In genomic region chr8:85603203-85603895, GRCm38 (mm10) we compare ENCODE assay signal across 9 mouse cellular contexts. TPM values are rescaled to one million over a fixed set of nuclear protein-coding genes. Genes with fewer than 3 reads are reported as not detected.
A peak's percentile ranks its signal among the peaks of the same experiment; 100 is the strongest.
DNase-seq lines count a peak whose midpoint lies in the region; ATAC-seq lines count a peak whose summit lies in the region.
"Had no signal": no experiment of that assay in that cellular context is flagged by ENCODE, and none has a peak within 500 bp of the region (broad histone marks: within the 10 kb centered on the region; RNA-seq: fewer than 3 reads in every experiment).

No protein-coding gene starts in this region.

- ATAC-seq in intestine, embryonic 14.5 days (replicated peaks; ENCODE audit: low FRiP score, low TSS enrichment, low read depth) = no peak
- no peak for ATAC-seq in intestine, embryonic 16.5 days

- no peaks in the 10 kb centered on the region for H3K9me3 ChIP-seq in intestine, embryonic 14.5 days (ENCODE audit: control insufficient read depth, low read length)
- no peaks in the 10 kb centered on the region for H3K9me3 ChIP-seq in intestine, embryonic 16.5 days (ENCODE audit: control insufficient read depth, low read length)
- H3K9me3 ChIP-seq in embryonic facial prominence, embryonic 10.5 days = no peaks in the 10 kb centered on the region
- H3K9me3 ChIP-seq in hindbrain, embryonic 10.5 days = no peaks in the 10 kb centered on the region
- H3K9me3 ChIP-seq: liver, embryonic 15.5 days had no signal

- no peak overlapping the region for H3K27ac ChIP-seq in intestine, embryonic 14.5 days (ENCODE audit: low read depth)
- H3K27ac ChIP-seq in intestine, embryonic 16.5 days (ENCODE audit: low read length) = no peak overlapping the region
- H3K27ac ChIP-seq in embryonic facial prominence, embryonic 10.5 days (replicated peaks) = no peak overlapping the region
- H3K27ac ChIP-seq in hindbrain, embryonic 10.5 days = no peak overlapping the region
- H3K27ac ChIP-seq: liver, embryonic 15.5 days had no signal

- WGBS in intestine, embryonic 14.5 days = 32% methylated on average over 8 of the region's 8 CpGs
- 40% methylated on average over 8 of the region's 8 CpGs for WGBS in intestine, embryonic 16.5 days
- 41% methylated on average over 8 of the region's 8 CpGs for WGBS in embryonic facial prominence, embryonic 10.5 days
- 42% methylated on average over 8 of the region's 8 CpGs for WGBS in hindbrain, embryonic 10.5 days

- no peak overlapping the region for H3K4me3 ChIP-seq in intestine, embryonic 14.5 days (ENCODE audit: low read depth, low read length)
- no peak overlapping the region for H3K4me3 ChIP-seq in intestine, embryonic 16.5 days (ENCODE audit: low read length)
- no peak overlapping the region for H3K4me3 ChIP-seq in embryonic facial prominence, embryonic 10.5 days
- no peak overlapping the region for H3K4me3 ChIP-seq in hindbrain, embryonic 10.5 days
- H3K4me3 ChIP-seq: liver, embryonic 15.5 days had no signal

- peak; percentile 82 for DNase-seq in intestine, embryonic 14.5 days (ENCODE audit: low spot score)
- peak; percentile 57 for DNase-seq in adrenal gland, postnatal 25 days
- peak; percentile 60 for DNase-seq in embryonic facial prominence, embryonic 10.5 days (ENCODE audit: low spot score)
- peak; percentile 52 for DNase-seq in hindbrain, embryonic 10.5 days (ENCODE audit: low spot score)
- peak; percentile 9 for DNase-seq in layer of hippocampus, adult 9-11 months
- peak; percentile 62 for DNase-seq in lung, postnatal 36 days
- DNase-seq in telencephalon, adult 2 months (ENCODE audit: low read depth, low spot score) = peak; percentile 11

- no peaks in the 10 kb centered on the region for H3K36me3 ChIP-seq in intestine, embryonic 14.5 days (ENCODE audit: control insufficient read depth, insufficient read depth, low read length)
- no peaks in the 10 kb centered on the region for H3K36me3 ChIP-seq in intestine, embryonic 16.5 days (ENCODE audit: control insufficient read depth, insufficient read depth, low read length)
- H3K36me3 ChIP-seq in embryonic facial prominence, embryonic 10.5 days (replicated peaks) = no peaks in the 10 kb centered on the region
- no peaks in the 10 kb centered on the region for H3K36me3 ChIP-seq in hindbrain, embryonic 10.5 days
- H3K36me3 ChIP-seq: liver, embryonic 15.5 days had no signal

- H3K27me3 ChIP-seq in intestine, embryonic 14.5 days (replicated peaks; ENCODE audit: control insufficient read depth, insufficient read depth, low read length) = no peaks in the 10 kb centered on the region
- no peaks in the 10 kb centered on the region for H3K27me3 ChIP-seq in intestine, embryonic 16.5 days (replicated peaks; ENCODE audit: control insufficient read depth, insufficient read depth, low read length)
- H3K27me3 ChIP-seq in embryonic facial prominence, embryonic 10.5 days (replicated peaks; ENCODE audit: low read depth, poor library complexity, severe bottlenecking) = no peaks in the 10 kb centered on the region
- no peaks in the 10 kb centered on the region for H3K27me3 ChIP-seq in hindbrain, embryonic 10.5 days (ENCODE audit: insufficient read depth, poor library complexity, severe bottlenecking)
- H3K27me3 ChIP-seq: liver, embryonic 15.5 days had no signal

- H3K4me1 ChIP-seq in intestine, embryonic 14.5 days (replicated peaks; ENCODE audit: control insufficient read depth, insufficient read depth, low read length) = no peaks in the 10 kb centered on the region
- H3K4me1 ChIP-seq in intestine, embryonic 16.5 days (ENCODE audit: control insufficient read depth, insufficient read depth, low read length) = no peaks in the 10 kb centered on the region
- no peaks in the 10 kb centered on the region for H3K4me1 ChIP-seq in embryonic facial prominence, embryonic 10.5 days
- H3K4me1 ChIP-seq in hindbrain, embryonic 10.5 days (replicated peaks) = no peaks in the 10 kb centered on the region

- H3K4me2 ChIP-seq in intestine, embryonic 14.5 days (ENCODE audit: low read length) = no peak overlapping the region
- no peak overlapping the region for H3K4me2 ChIP-seq in intestine, embryonic 16.5 days (ENCODE audit: low read depth, low read length)
- H3K4me2 ChIP-seq: liver, embryonic 15.5 days had no signal

- no peak overlapping the region for H3K9ac ChIP-seq in intestine, embryonic 14.5 days (ENCODE audit: low read length)
- H3K9ac ChIP-seq in intestine, embryonic 16.5 days (ENCODE audit: low read depth, low read length) = no peak overlapping the region
- H3K9ac ChIP-seq: liver, embryonic 15.5 days had no signal

RNA-seq across cellular contexts. Expression of gene Dnaja2, which starts 48.2 kb away (rescaled TPM):
- 153 and 154 TPM in 2 replicates for polyA plus RNA-seq in intestine, embryonic 14.5 days (2014; fragmentation: Nextera tagmentation; extraction: Ambion mirVana)
- polyA plus RNA-seq in intestine, embryonic 16.5 days (2015; fragmentation: Nextera tagmentation; extraction: Ambion mirVana) = 136 and 149 TPM in 2 replicates
- 140 and 166 TPM in 2 replicates for total RNA-seq in adrenal gland, postnatal 25 days (2021)
- polyA plus RNA-seq in embryonic facial prominence, embryonic 10.5 days (2016; fragmentation: Nextera tagmentation; extraction: Ambion mirVana) = 198 and 212 TPM in 2 replicates
- 173 and 194 TPM in 2 replicates for polyA plus RNA-seq in hindbrain, embryonic 10.5 days (2016; fragmentation: Nextera tagmentation; extraction: Ambion mirVana)

Comparison
In these comparisons a context has a peak if more than half of its experiments do, and no peak if none do; other contexts are left out.
1. DNase-seq: peak in every context shown above with its lines; median percentile 82 in intestine, embryonic 14.5 days; 62 in lung, postnatal 36 days; 60 in embryonic facial prominence, embryonic 10.5 days; 57 in adrenal gland, postnatal 25 days; 52 in hindbrain, embryonic 10.5 days; 11 in telencephalon, adult 2 months; 9 in layer of hippocampus, adult 9-11 months.